Mouse (Mus musculus) G1E (cell line): ENCODE data around the gene Ptpn22. TPM values are rescaled to one million over a fixed set of nuclear protein-coding genes. Genes with fewer than 3 reads are reported as not detected.

Experiments used
- ATAC-seq: 2 replicates; pipeline ENCODE4 v1.8.0; 2016; ENCODE audit warnings: mild to moderate bottlenecking; ENCODE audit not compliant: insufficient number of reproducible peaks, poor library complexity, low FRiP score, severe bottlenecking; ENCODE audit errors: extremely low read depth
- DNase-seq: peaks from one replicate; pipeline ENCODE4 v3.0.0; 2012; ENCODE audit warnings: low spot score
- H3K27me3 ChIP-seq: 2 replicates; pipeline ENCODE4 v1.6.1; 2012; ENCODE audit warnings: mild to moderate bottlenecking, low read length, inconsistent platforms; ENCODE audit not compliant: insufficient read depth
- H3K36me3 ChIP-seq: replicated peaks from 2 replicates; pipeline ENCODE3; 2012; ENCODE audit warnings: mild to moderate bottlenecking, inconsistent platforms
- H3K4me1 ChIP-seq: 2 replicates; pipeline ENCODE4 v1.6.1; 2012; ENCODE audit warnings: low read depth, low read length, inconsistent platforms, mixed read lengths; ENCODE audit not compliant: insufficient read depth
- H3K4me3 ChIP-seq: 2 replicates; pipeline ENCODE4 v1.5.1; 2012; ENCODE audit warnings: low read depth, mild to moderate bottlenecking, inconsistent platforms, low read length, moderate library complexity, mixed read lengths
- H3K9me3 ChIP-seq: replicated peaks from 2 replicates; pipeline ENCODE4 v1.6.1; 2012; ENCODE audit warnings: inconsistent platforms
- CTCF ChIP-seq: IDR thresholded peaks from 2 replicates; pipeline ENCODE4 v1.5.1; 2012; ENCODE audit warnings: low read depth, low read length, inconsistent platforms, mixed read lengths
- GATA1 ChIP-seq: IDR thresholded peaks from 2 replicates; pipeline ENCODE4 v1.6.1; 2012; ENCODE audit warnings: borderline replicate concordance, low read length, inconsistent platforms, mixed read lengths
- GATA2 ChIP-seq: IDR thresholded peaks from 2 replicates; pipeline ENCODE4 v1.6.1; 2012; ENCODE audit warnings: low read depth, low read length, inconsistent platforms, borderline replicate concordance
- POLR2AphosphoS5 ChIP-seq: IDR thresholded peaks from 2 replicates; pipeline ENCODE4 v1.6.1; 2012; ENCODE audit warnings: low read depth, low read length, inconsistent platforms; ENCODE audit not compliant: insufficient replicate concordance
- TAL1 ChIP-seq: conservative IDR thresholded peaks from 2 replicates; pipeline ENCODE4 v1.6.1; 2012; ENCODE audit warnings: low read depth, low read length, inconsistent platforms, mixed read lengths
- polyA plus RNA-seq: library from polyadenylated mRNA; stranded (reverse); fragments of >175 nt; gene quantifications from 2 replicates; pipeline ENCODE4 v1.2.3, GENCODE M21; 2012
- total RNA-seq, 2 experiments: library from RNA; stranded (forward) in 1 of 2; stranded (reverse) in 1 of 2; fragments of 200-1000 nt in 1 of 2; fragments of >200 nt in 1 of 2; fragmentation: Nextera tagmentation in 1 of 2; gene quantifications; 2 replicates each; pipeline ENCODE4 v1.2.3; 2014 to 2017

Gene Ptpn22
- total and polyA plus RNA-seq, 3 experiments = 0.16 TPM; not detected in 2

- Histone ChIP-seq H3K36me3 (no peaks in the 10 kb centered on the region), H3K9me3 (no peaks in the 10 kb centered on the region), H3K27me3 (peaks cover 14% of the 10 kb centered on the region), H3K4me1 (peaks cover 5% of the 10 kb centered on the region; the same call in 1 of the 2 replicates), H3K4me3 (no peak overlapping the region)
- DNase-seq (no peak), ATAC-seq (no peak)
- TF ChIP-seq POLR2AphosphoS5 (no peak), GATA1 (no peak), TAL1 (no peak), GATA2 (no peak), CTCF (no peak)
Observed at GRCm38 (mm10) chr3:103857977-103858563, 1.5 kb upstream of the Ptpn22 start.

- ATAC-seq (no peak), DNase-seq (no peak)
Observed at GRCm38 (mm10) chr3:103859851-103860391, 326 bp downstream of the Ptpn22 start.

GRCm38 (mm10) chr3:103862721-103863220 lies 3.2 kb downstream of the Ptpn22 start:
- no peak overlapping the region for H3K4me3 ChIP-seq
- no peaks in the 10 kb centered on the region for H3K4me1 ChIP-seq
- no peak for DNase-seq
- TF ChIP-seq TAL1 = no peak
- TF ChIP-seq CTCF = no peak
- TF ChIP-seq GATA2 = no peak
- TF ChIP-seq GATA1 = no peak
- no peak for TF ChIP-seq POLR2AphosphoS5
- H3K36me3 ChIP-seq = no peaks in the 10 kb centered on the region
- ATAC-seq = no peak
- H3K27me3 ChIP-seq = peaks cover 25% of the 10 kb centered on the region
- H3K9me3 ChIP-seq = no peaks in the 10 kb centered on the region

More at GRCm38 (mm10) chr3:103859851-103860391, 326 bp downstream of the Ptpn22 start:
- H3K36me3 ChIP-seq = no peaks in the 10 kb centered on the region
- peaks cover 15% of the 10 kb centered on the region for H3K27me3 ChIP-seq
- no peak overlapping the region for H3K4me3 ChIP-seq
- no peaks in the 10 kb centered on the region for H3K9me3 ChIP-seq
- peaks cover 3% of the 10 kb centered on the region; the same call in 1 of the 2 replicates for H3K4me1 ChIP-seq
- TF ChIP-seq TAL1 (no peak), GATA1 (no peak), GATA2 (no peak), POLR2AphosphoS5 (no peak), CTCF (no peak)

GRCm38 (mm10) chr3:103864200-103864599 lies 4.6 kb downstream of the Ptpn22 start:
- Histone ChIP-seq H3K36me3 (no peaks in the 10 kb centered on the region), H3K9me3 (no peaks in the 10 kb centered on the region), H3K27me3 (peaks cover 32% of the 10 kb centered on the region), H3K4me3 (no peak overlapping the region), H3K4me1 (no peaks in the 10 kb centered on the region)
- DNase-seq (no peak), ATAC-seq (no peak)
- TF ChIP-seq GATA1 (no peak), GATA2 (no peak), CTCF (no peak), POLR2AphosphoS5 (no peak)

GRCm38 (mm10) chr3:103867424-103867971 lies 7.9 kb downstream of the Ptpn22 start:
- no peaks in the 10 kb centered on the region for H3K4me1 ChIP-seq
- TF ChIP-seq GATA1 = no peak
- TF ChIP-seq POLR2AphosphoS5 = no peak
- TF ChIP-seq GATA2 = no peak
- no peak for TF ChIP-seq TAL1
- H3K4me3 ChIP-seq = no peak overlapping the region
- H3K36me3 ChIP-seq = no peaks in the 10 kb centered on the region
- H3K27me3 ChIP-seq = peaks cover 25% of the 10 kb centered on the region
- DNase-seq = no peak
- no peaks in the 10 kb centered on the region for H3K9me3 ChIP-seq
- no peak for ATAC-seq

- Histone ChIP-seq H3K27me3 (peaks cover 30% of the 10 kb centered on the region), H3K9me3 (no peaks in the 10 kb centered on the region), H3K36me3 (no peaks in the 10 kb centered on the region), H3K4me3 (no peak overlapping the region), H3K4me1 (no peaks in the 10 kb centered on the region)
- no peak for ATAC-seq
- no peak for DNase-seq
- TF ChIP-seq GATA1 = no peak
- no peak for TF ChIP-seq CTCF
- no peak for TF ChIP-seq POLR2AphosphoS5
- no peak for TF ChIP-seq TAL1
- no peak for TF ChIP-seq GATA2
Observed at GRCm38 (mm10) chr3:103868008-103868407, 8.4 kb downstream of the Ptpn22 start.
